ENCODE assay signal across 16 mouse cellular contexts in the genomic region with DNA sequence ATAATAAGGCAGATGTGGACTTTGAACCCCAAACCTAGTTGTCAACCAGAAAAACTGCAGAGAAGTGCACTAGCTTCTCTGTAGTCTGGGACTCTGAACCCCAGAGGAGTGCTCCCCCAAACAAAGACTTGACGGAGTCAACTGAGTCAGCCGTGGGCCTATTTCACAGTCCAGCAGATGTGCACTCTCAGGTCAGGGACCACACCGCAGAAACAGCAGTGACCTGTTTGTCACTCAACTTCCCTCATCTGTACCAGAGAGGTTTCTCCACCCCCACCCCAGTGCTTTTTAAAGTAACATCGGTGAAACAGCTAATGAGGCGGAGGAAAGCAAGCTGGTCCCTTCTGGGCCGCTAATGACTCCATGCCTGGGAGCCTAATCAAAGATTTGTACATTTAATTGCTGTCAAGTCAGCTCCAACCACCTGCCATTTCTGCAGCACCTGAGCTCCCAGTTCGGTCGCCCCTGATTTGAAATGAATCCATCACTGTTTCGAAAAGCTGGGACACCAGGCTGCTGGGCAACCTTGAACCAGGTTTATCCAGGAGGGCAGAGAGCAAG.
DNase-seq lines count a peak whose midpoint lies in the region; ATAC-seq lines count a peak whose summit lies in the region.
"Had no signal": no experiment of that assay in that cellular context is flagged by ENCODE, and none has a peak within 500 bp of the region (broad histone marks: within the 10 kb centered on the region; RNA-seq: fewer than 3 reads in every experiment).

No protein-coding gene starts in this region.

- H3K27me3 ChIP-seq in midbrain, embryonic 11.5 days (ENCODE audit: control insufficient read depth, insufficient read depth, low read length): no peaks in the 10 kb centered on the region
- no peaks in the 10 kb centered on the region for H3K27me3 ChIP-seq in midbrain, embryonic 10.5 days (ENCODE audit: low read depth, poor library complexity, severe bottlenecking)
- H3K27me3 ChIP-seq in embryonic facial prominence, embryonic 15.5 days: no peaks in the 10 kb centered on the region
- H3K27me3 ChIP-seq in forebrain, embryonic 15.5 days: no peaks in the 10 kb centered on the region
- no peaks in the 10 kb centered on the region for H3K27me3 ChIP-seq in midbrain, embryonic 14.5 days (ENCODE audit: control insufficient read depth, insufficient read depth, low read length)
- H3K27me3 ChIP-seq: embryonic facial prominence, embryonic 12.5 days; heart, embryonic 13.5 days; liver, embryonic 15.5 days had no signal

- H3K4me3 ChIP-seq in midbrain, embryonic 11.5 days (ENCODE audit: low read depth, low read length): no peak overlapping the region
- H3K4me3 ChIP-seq in midbrain, embryonic 10.5 days: no peak overlapping the region
- H3K4me3 ChIP-seq in embryonic facial prominence, embryonic 15.5 days (replicated peaks): no peak overlapping the region
- no peak overlapping the region for H3K4me3 ChIP-seq in forebrain, embryonic 15.5 days
- no peak overlapping the region for H3K4me3 ChIP-seq in midbrain, embryonic 14.5 days (replicated peaks; ENCODE audit: low read depth, low read length)
- H3K4me3 ChIP-seq: embryonic facial prominence, embryonic 12.5 days; heart, embryonic 13.5 days; liver, embryonic 15.5 days had no signal

- ATAC-seq in midbrain, embryonic 11.5 days (ENCODE audit: low FRiP score): peak; percentile 19; the same call in 1 of the 2 replicates
- 0 out of 2 replicates have a peak, but pooled peaks have one; percentile 47 for ATAC-seq in embryonic facial prominence, embryonic 15.5 days (ENCODE audit: insufficient number of reproducible peaks, low FRiP score, low TSS enrichment, low read depth)
- peak; percentile 57; the same call in 1 of the 2 replicates for ATAC-seq in forebrain, embryonic 15.5 days (replicated peaks)
- no peak for ATAC-seq in midbrain, embryonic 14.5 days (ENCODE audit: low FRiP score, low TSS enrichment)

- no peaks in the 10 kb centered on the region for H3K4me1 ChIP-seq in midbrain, embryonic 11.5 days (ENCODE audit: control insufficient read depth, insufficient read depth, low read length)
- H3K4me1 ChIP-seq in midbrain, embryonic 10.5 days: no peaks in the 10 kb centered on the region
- peaks cover 10% of the 10 kb centered on the region; the same call in 1 of the 2 replicates for H3K4me1 ChIP-seq in embryonic facial prominence, embryonic 15.5 days
- H3K4me1 ChIP-seq in forebrain, embryonic 15.5 days: peaks cover 16% of the 10 kb centered on the region
- no peaks in the 10 kb centered on the region for H3K4me1 ChIP-seq in midbrain, embryonic 14.5 days (ENCODE audit: control insufficient read depth, insufficient read depth, low read length)

- 76% methylated on average over 9 of the region's 9 CpGs for WGBS in midbrain, embryonic 11.5 days
- 87% methylated on average over 9 of the region's 9 CpGs for WGBS in midbrain, embryonic 10.5 days
- WGBS in embryonic facial prominence, embryonic 15.5 days: 71% methylated on average over 9 of the region's 9 CpGs
- 40% methylated on average over 9 of the region's 9 CpGs for WGBS in forebrain, embryonic 15.5 days
- WGBS in midbrain, embryonic 14.5 days: 62% methylated on average over 9 of the region's 9 CpGs

- no peaks in the 10 kb centered on the region for H3K36me3 ChIP-seq in midbrain, embryonic 11.5 days (ENCODE audit: control insufficient read depth, insufficient read depth, low read length)
- no peaks in the 10 kb centered on the region for H3K36me3 ChIP-seq in midbrain, embryonic 10.5 days
- no peaks in the 10 kb centered on the region for H3K36me3 ChIP-seq in embryonic facial prominence, embryonic 15.5 days
- no peaks in the 10 kb centered on the region for H3K36me3 ChIP-seq in forebrain, embryonic 15.5 days
- no peaks in the 10 kb centered on the region for H3K36me3 ChIP-seq in midbrain, embryonic 14.5 days (ENCODE audit: control insufficient read depth, insufficient read depth, low read length)
- H3K36me3 ChIP-seq: embryonic facial prominence, embryonic 12.5 days; heart, embryonic 13.5 days; liver, embryonic 15.5 days had no signal

- no peak overlapping the region for H3K4me2 ChIP-seq in midbrain, embryonic 11.5 days
- H3K4me2 ChIP-seq in embryonic facial prominence, embryonic 15.5 days (replicated peaks): no peak overlapping the region
- no peak overlapping the region for H3K4me2 ChIP-seq in forebrain, embryonic 15.5 days (replicated peaks)
- H3K4me2 ChIP-seq in midbrain, embryonic 14.5 days (ENCODE audit: low read length): no peak overlapping the region
- H3K4me2 ChIP-seq: embryonic facial prominence, embryonic 12.5 days; heart, embryonic 13.5 days; liver, embryonic 15.5 days had no signal

- DNase-seq in midbrain, embryonic 11.5 days (ENCODE audit: low spot score, missing footprints): peak; percentile 75
- DNase-seq in midbrain, embryonic 10.5 days (ENCODE audit: low spot score): no peak
- peak; percentile 46 for DNase-seq in midbrain, embryonic 14.5 days
- no peak for DNase-seq in gastrocnemius, postnatal 25 days
- no peak for DNase-seq in heart, adult 11 months
- DNase-seq: cerebellum, adult 9-10 months; gastrocnemius, postnatal 36 days; kidney, postnatal 10 days; layer of hippocampus, adult 9-11 months; lung, postnatal 36 days; thymus, postnatal 14 days had no signal

- H3K9me3 ChIP-seq in midbrain, embryonic 11.5 days (ENCODE audit: control insufficient read depth, low read length): no peaks in the 10 kb centered on the region
- H3K9me3 ChIP-seq in midbrain, embryonic 10.5 days (replicated peaks): no peaks in the 10 kb centered on the region
- no peaks in the 10 kb centered on the region for H3K9me3 ChIP-seq in embryonic facial prominence, embryonic 15.5 days (replicated peaks)
- no peaks in the 10 kb centered on the region for H3K9me3 ChIP-seq in forebrain, embryonic 15.5 days
- no peaks in the 10 kb centered on the region for H3K9me3 ChIP-seq in midbrain, embryonic 14.5 days (ENCODE audit: control insufficient read depth, low read length)
- H3K9me3 ChIP-seq: embryonic facial prominence, embryonic 12.5 days; heart, embryonic 13.5 days; liver, embryonic 15.5 days had no signal

- H3K27ac ChIP-seq in midbrain, embryonic 11.5 days (ENCODE audit: low read depth, low read length): no peak overlapping the region
- H3K27ac ChIP-seq in midbrain, embryonic 10.5 days (replicated peaks): no peak overlapping the region
- H3K27ac ChIP-seq in embryonic facial prominence, embryonic 15.5 days (replicated peaks): no peak overlapping the region
- H3K27ac ChIP-seq in forebrain, embryonic 15.5 days (replicated peaks): 0 out of 2 replicates have a peak overlapping the region, but pooled peaks have one; percentile 29
- H3K27ac ChIP-seq in midbrain, embryonic 14.5 days (replicated peaks; ENCODE audit: low read depth, low read length): no peak overlapping the region
- H3K27ac ChIP-seq: embryonic facial prominence, embryonic 12.5 days; heart, embryonic 13.5 days; liver, embryonic 15.5 days had no signal

- H3K9ac ChIP-seq in midbrain, embryonic 11.5 days (ENCODE audit: low read length): no peak overlapping the region
- no peak overlapping the region for H3K9ac ChIP-seq in embryonic facial prominence, embryonic 15.5 days
- no peak overlapping the region for H3K9ac ChIP-seq in forebrain, embryonic 15.5 days (replicated peaks)
- no peak overlapping the region for H3K9ac ChIP-seq in midbrain, embryonic 14.5 days (replicated peaks; ENCODE audit: low read length)
- H3K9ac ChIP-seq: embryonic facial prominence, embryonic 12.5 days; heart, embryonic 13.5 days; liver, embryonic 15.5 days had no signal

Comparison
In these comparisons a context has a peak if more than half of its experiments do, and no peak if none do; other contexts are left out.
1. DNase-seq: peak in midbrain, embryonic 11.5 days (single experiment) and midbrain, embryonic 14.5 days (single experiment); none in midbrain, embryonic 10.5 days (single experiment), gastrocnemius, postnatal 25 days (single experiment) and heart, adult 11 months (single experiment).